Mouse (Mus musculus): Measurements from ENCODE around the gene Gap43.

GRCm38 (mm10) chr16:42358058-42358457, 17.6 kb upstream of the Gap43 start:
- no peak for TF ChIP-seq CTCF (IDR thresholded peaks at IDR 0.05; ENCODE audit: low read depth)
- no peak for TF ChIP-seq EP300 (IDR thresholded peaks at IDR 0.05; ENCODE audit: low read depth)

Measured in liver, postnatal 0 days (tissue).